Mouse (Mus musculus) ES-E14 (cell line): Measurements from ENCODE around the gene Ksr2. TPM values are rescaled to one million over a fixed set of nuclear protein-coding genes. Genes with fewer than 3 reads are reported as not detected.

Source experiments
- DNase-seq: peaks from one replicate; pipeline ENCODE4 v3.0.0-alpha.2; 2013; ENCODE audit warnings: low read depth, low spot score
- H3K27ac ChIP-seq: 2 replicates; pipeline ENCODE4 v1.5.1; 2012; ENCODE audit warnings: low read depth, mild to moderate bottlenecking, low read length, moderate library complexity, mixed read lengths; ENCODE audit not compliant: poor library complexity, insufficient read depth, severe bottlenecking
- H3K36me3 ChIP-seq: 2 replicates; pipeline ENCODE4 v1.6.1; 2012; ENCODE audit warnings: mild to moderate bottlenecking, low read length, moderate library complexity, mixed read lengths; ENCODE audit not compliant: control insufficient read depth, poor library complexity, insufficient read depth, severe bottlenecking
- H3K4me1 ChIP-seq, 2 experiments: fragments of 150-350 bp in 1 of 2; sonication (generic) in 1 of 2; 2 replicates each; pipeline ENCODE4 v1.6.1; 2012; ENCODE audit warnings: low read length in 2 of 2, mild to moderate bottlenecking in 1 of 2, mixed read lengths in 1 of 2; ENCODE audit not compliant: control insufficient read depth in 2 of 2, insufficient read depth in 2 of 2, poor library complexity in 1 of 2
- H3K4me3 ChIP-seq, 2 experiments: fragments of 150-350 bp in 1 of 2; sonication (generic) in 1 of 2; 2 replicates each; pipeline ENCODE4 v1.5.1; 2012; ENCODE audit warnings: low read length in 2 of 2, low read depth in 1 of 2, mild to moderate bottlenecking in 1 of 2, mixed read lengths in 1 of 2; ENCODE audit not compliant: insufficient read depth in 1 of 2, poor library complexity in 1 of 2, severe bottlenecking in 1 of 2
- H3K9ac ChIP-seq: 2 replicates; pipeline ENCODE4 v1.6.1; 2012; ENCODE audit warnings: low read depth, mild to moderate bottlenecking, low read length, mixed read lengths; ENCODE audit not compliant: poor library complexity, insufficient read depth, severe bottlenecking
- H3K9me3 ChIP-seq: fragments of 150-350 bp; sonication (generic); 2 replicates; pipeline ENCODE4 v1.6.1; 2012; ENCODE audit warnings: low read depth, mild to moderate bottlenecking, low read length; ENCODE audit not compliant: control insufficient read depth, insufficient read depth
- CHD2 ChIP-seq: IDR thresholded peaks from 2 replicates; pipeline ENCODE4 v1.6.1; 2014; ENCODE audit warnings: mild to moderate bottlenecking, low read depth, low read length, inconsistent platforms
- HCFC1 ChIP-seq: IDR thresholded peaks from 2 replicates; pipeline ENCODE4 v1.6.1; 2012; ENCODE audit warnings: low read length, inconsistent platforms, borderline replicate concordance; ENCODE audit not compliant: insufficient read depth
- MAFK ChIP-seq: IDR thresholded peaks from 2 replicates; pipeline ENCODE4 v1.6.1; 2014; ENCODE audit warnings: mild to moderate bottlenecking, low read depth, low read length, inconsistent platforms; ENCODE audit not compliant: insufficient read depth
- ZC3H11A ChIP-seq: IDR thresholded peaks from 2 replicates; pipeline ENCODE4 v1.6.1; 2012; ENCODE audit warnings: low read depth, mild to moderate bottlenecking, inconsistent platforms, low read length, borderline replicate concordance
- ZNF384 ChIP-seq: IDR thresholded peaks from 2 replicates; pipeline ENCODE4 v1.6.1; 2012; ENCODE audit warnings: low read depth, low read length, inconsistent platforms
- in situ Hi-C, 2 experiments: fragments of 600-800 bp; cut with MboI; formaldehyde crosslinking; loops; one replicate each; pipeline ENCODE4 v1.15.1; 2025; ENCODE audit warnings: low sequenced_read_pairs in 2 of 2, inconsistent platforms in 1 of 2; ENCODE audit not compliant: unreplicated experiment in 2 of 2
- total RNA-seq: library from RNA; depleted of rRNA; stranded (reverse); fragments of 300-350 nt; gene quantifications from 2 replicates; pipeline ENCODE4 v1.2.3, GENCODE M21; 2012

Gene Ksr2
- total RNA-seq, 1 experiment: 0.67 TPM

- TF ChIP-seq ZC3H11A (no peak), CHD2 (no peak), MAFK (no peak), HCFC1 (no peak), ZNF384 (no peak)
- DNase-seq: no peak
- no peaks in the 10 kb centered on the region for H3K9me3 ChIP-seq
These were observed 237.6 kb downstream of the Ksr2 start for GRCm38 (mm10) chr5:117651238-117651886.

GRCm38 (mm10) chr5:117658641-117659040 is 244.8 kb downstream of the Ksr2 start:
- Histone ChIP-seq H3K9me3 (no peaks in the 10 kb centered on the region), H3K4me3 (no peak overlapping the region), H3K27ac (no peak overlapping the region), H3K9ac (no peak overlapping the region), H3K36me3 (no peaks in the 10 kb centered on the region), H3K4me1 (no peaks in the 10 kb centered on the region)
- no peak for DNase-seq
- TF ChIP-seq HCFC1: no peak
- no peak for TF ChIP-seq ZC3H11A
- TF ChIP-seq CHD2: no peak
- TF ChIP-seq MAFK: no peak
- TF ChIP-seq ZNF384: no peak
- in situ Hi-C loops: no loop called here

More at GRCm38 (mm10) chr5:117651238-117651886, 237.6 kb downstream of the Ksr2 start:
- in situ Hi-C loops: no loop called here
- H3K36me3 ChIP-seq: no peaks in the 10 kb centered on the region
- no peak overlapping the region for H3K9ac ChIP-seq
- H3K4me3 ChIP-seq: no peak overlapping the region
- H3K4me1 ChIP-seq: 0 out of 4 replicates have a peak, but pooled peaks cover 0 to 2% of the 10 kb centered on the region in 2 experiments
- no peak overlapping the region for H3K27ac ChIP-seq

- no peak overlapping the region for H3K4me3 ChIP-seq
- in situ Hi-C loops: no loop called here
- TF ChIP-seq CHD2 (no peak), HCFC1 (no peak), ZNF384 (no peak)
- no peak for DNase-seq
- no peaks in the 10 kb centered on the region for H3K9me3 ChIP-seq
- H3K36me3 ChIP-seq: no peaks in the 10 kb centered on the region
- H3K9ac ChIP-seq: no peak overlapping the region
- H3K27ac ChIP-seq: no peak overlapping the region
- no peaks in the 10 kb centered on the region for H3K4me1 ChIP-seq
These were observed 245.8 kb downstream of the Ksr2 start for GRCm38 (mm10) chr5:117659596-117659995.

GRCm38 (mm10) chr5:117665181-117665580 is 251.4 kb downstream of the Ksr2 start:
- TF ChIP-seq ZNF384 (no peak), ZC3H11A (no peak), MAFK (no peak), HCFC1 (no peak), CHD2 (no peak)
- DNase-seq: no peak
- Histone ChIP-seq H3K4me3 (no peak overlapping the region), H3K36me3 (no peaks in the 10 kb centered on the region), H3K9ac (no peak overlapping the region), H3K27ac (no peak overlapping the region), H3K9me3 (no peaks in the 10 kb centered on the region), H3K4me1 (no peaks in the 10 kb centered on the region)
- in situ Hi-C loops: no loop called here

- Histone ChIP-seq H3K36me3 (no peaks in the 10 kb centered on the region), H3K27ac (no peak overlapping the region), H3K4me1 (no peaks in the 10 kb centered on the region), H3K9ac (no peak overlapping the region), H3K9me3 (no peaks in the 10 kb centered on the region), H3K4me3 (no peak overlapping the region)
- in situ Hi-C loops: no loop called here
- no peak for DNase-seq
- TF ChIP-seq ZC3H11A (no peak), HCFC1 (no peak), MAFK (no peak), CHD2 (no peak), ZNF384 (no peak)
These were observed 253.5 kb downstream of the Ksr2 start for GRCm38 (mm10) chr5:117667314-117667713.
